Mouse (Mus musculus): ENCODE data around the gene Zfp91. TPM values are rescaled to one million over a fixed set of nuclear protein-coding genes. Genes with fewer than 3 reads are reported as not detected.

Zfp91 gene
- 4.8 TPM in 2 replicates for polyA plus RNA-seq (2012)

DNA sequence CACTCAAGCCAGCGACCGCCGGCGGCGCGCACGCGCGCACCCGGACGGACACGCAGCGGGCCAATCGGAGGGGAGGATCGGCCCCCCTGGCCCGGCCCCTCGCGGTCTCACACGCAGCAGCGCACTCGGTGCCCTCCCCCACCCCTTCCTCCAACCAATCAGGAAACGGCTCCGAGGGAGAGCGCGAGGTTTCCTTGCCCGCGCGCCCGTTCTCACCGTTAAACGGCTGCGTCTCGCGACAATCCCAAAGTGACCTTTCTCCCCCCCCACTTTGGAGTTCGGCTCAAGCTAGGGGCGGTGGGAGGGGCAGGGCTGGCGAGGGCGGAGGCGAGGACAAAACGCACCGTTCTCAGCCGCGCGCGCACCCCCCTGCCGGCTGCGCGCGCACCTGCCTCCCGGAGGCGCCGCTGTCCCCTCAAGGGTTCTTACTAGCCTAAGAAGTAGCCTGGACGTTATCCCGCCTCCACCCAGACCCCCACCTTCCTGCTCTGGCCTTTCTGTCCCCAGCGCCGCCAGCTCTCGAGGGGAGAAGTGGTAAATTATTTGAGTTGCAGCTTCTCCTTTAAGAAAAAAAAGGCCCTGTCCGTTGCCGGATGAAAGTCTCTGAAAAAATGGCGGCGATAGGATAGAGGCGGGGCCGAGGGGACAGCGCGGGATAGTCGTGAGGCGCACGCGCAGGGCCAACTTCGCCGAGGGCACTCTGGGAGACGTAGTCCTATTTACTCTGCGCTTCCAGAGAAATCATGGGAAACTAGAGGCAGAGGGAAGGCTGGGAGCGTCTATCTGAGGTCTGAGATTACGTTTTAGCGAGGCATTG lies at the start of gene Zfp91, which contains the start of gene Lpxn:
Gene Zfp91 (minus strand): TSS at position 616 of the 817 bp plus-strand sequence.
Gene Lpxn (plus strand): TSS at position 683 of the 817 bp plus-strand sequence.
- peaks cover 35% of the 10 kb centered on the region for H3K4me1 ChIP-seq (ENCODE audit: control insufficient read depth)
- TF ChIP-seq GATA1 (IDR thresholded peaks at IDR 0.05; ENCODE audit: low read length) (no peak; the same call in 1 of the 2 replicates), TAL1 (IDR thresholded peaks at IDR 0.05; ENCODE audit: low read length) (no peak)
- H3K36me3 ChIP-seq (ENCODE audit: control insufficient read depth): peaks cover 18% of the 10 kb centered on the region
- peak within 1 kb of the TSS; percentile 96 for H3K4me3 ChIP-seq (replicated peaks)
- no peaks in the 10 kb centered on the region for H3K9me3 ChIP-seq (ENCODE audit: control insufficient read depth, low read length)
- H3K27me3 ChIP-seq (ENCODE audit: control insufficient read depth): no peaks in the 10 kb centered on the region

GRCm38 (mm10) chr19:12838507-12838906 lies 42.6 kb upstream of the Zfp91 start:
- H3K4me1 ChIP-seq (ENCODE audit: control insufficient read depth): no peaks in the 10 kb centered on the region
- no peaks in the 10 kb centered on the region for H3K36me3 ChIP-seq (ENCODE audit: control insufficient read depth)
- H3K27me3 ChIP-seq (ENCODE audit: control insufficient read depth): no peaks in the 10 kb centered on the region
- no peaks in the 10 kb centered on the region for H3K9me3 ChIP-seq (ENCODE audit: control insufficient read depth, low read length)
- H3K4me3 ChIP-seq (replicated peaks): no peak overlapping the region
- no peak for TF ChIP-seq TAL1 (IDR thresholded peaks at IDR 0.05; ENCODE audit: low read length)
- TF ChIP-seq GATA1 (IDR thresholded peaks at IDR 0.05; ENCODE audit: low read length): no peak

- Histone ChIP-seq H3K9me3 (ENCODE audit: control insufficient read depth, low read length) (no peaks in the 10 kb centered on the region), H3K4me1 (ENCODE audit: control insufficient read depth) (no peaks in the 10 kb centered on the region), H3K27me3 (ENCODE audit: control insufficient read depth) (no peaks in the 10 kb centered on the region), H3K36me3 (ENCODE audit: control insufficient read depth) (no peaks in the 10 kb centered on the region), H3K4me3 (replicated peaks) (no peak overlapping the region)
- TF ChIP-seq GATA1 (IDR thresholded peaks at IDR 0.05; ENCODE audit: low read length): no peak
- TF ChIP-seq TAL1 (IDR thresholded peaks at IDR 0.05; ENCODE audit: low read length): no peak
Measured at GRCm38 (mm10) chr19:12833625-12834024, 37.7 kb upstream of the Zfp91 start.

DNA sequence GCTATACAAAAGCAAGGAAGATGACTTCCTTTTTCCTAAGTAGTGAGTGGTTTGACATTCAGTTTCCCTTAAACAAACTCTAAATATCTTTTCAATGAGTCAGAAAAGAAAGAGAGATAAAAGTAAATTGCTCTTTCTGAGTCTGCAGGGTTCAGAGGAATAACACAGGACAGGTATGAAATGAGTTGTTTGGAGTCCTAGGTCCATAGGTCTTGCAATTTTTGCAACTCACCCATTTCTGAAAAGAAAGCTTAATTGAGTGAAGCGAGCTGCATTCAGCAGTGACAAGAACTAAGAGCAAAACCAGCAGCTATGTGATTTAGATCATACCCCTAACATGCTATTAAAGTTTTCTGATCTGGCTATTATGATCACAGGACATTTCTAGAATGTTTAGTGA lies 35.6 kb upstream of the Zfp91 start:
- Histone ChIP-seq H3K4me3 (replicated peaks) (no peak overlapping the region), H3K9me3 (ENCODE audit: control insufficient read depth, low read length) (no peaks in the 10 kb centered on the region), H3K4me1 (ENCODE audit: control insufficient read depth) (no peaks in the 10 kb centered on the region), H3K36me3 (ENCODE audit: control insufficient read depth) (no peaks in the 10 kb centered on the region), H3K27me3 (ENCODE audit: control insufficient read depth) (no peaks in the 10 kb centered on the region)
- TF ChIP-seq GATA1 (IDR thresholded peaks at IDR 0.05; ENCODE audit: low read length) (no peak), TAL1 (IDR thresholded peaks at IDR 0.05; ENCODE audit: low read length) (no peak)

GRCm38 (mm10) chr19:12830823-12831430 lies 35.0 kb upstream of the Zfp91 start:
- Histone ChIP-seq H3K4me3 (replicated peaks) (no peak overlapping the region), H3K9me3 (ENCODE audit: control insufficient read depth, low read length) (no peaks in the 10 kb centered on the region), H3K27me3 (ENCODE audit: control insufficient read depth) (no peaks in the 10 kb centered on the region), H3K36me3 (ENCODE audit: control insufficient read depth) (no peaks in the 10 kb centered on the region), H3K4me1 (ENCODE audit: control insufficient read depth) (no peaks in the 10 kb centered on the region)
- TF ChIP-seq GATA1 (IDR thresholded peaks at IDR 0.05; ENCODE audit: low read length): no peak
- TF ChIP-seq TAL1 (IDR thresholded peaks at IDR 0.05; ENCODE audit: low read length): no peak

DNA sequence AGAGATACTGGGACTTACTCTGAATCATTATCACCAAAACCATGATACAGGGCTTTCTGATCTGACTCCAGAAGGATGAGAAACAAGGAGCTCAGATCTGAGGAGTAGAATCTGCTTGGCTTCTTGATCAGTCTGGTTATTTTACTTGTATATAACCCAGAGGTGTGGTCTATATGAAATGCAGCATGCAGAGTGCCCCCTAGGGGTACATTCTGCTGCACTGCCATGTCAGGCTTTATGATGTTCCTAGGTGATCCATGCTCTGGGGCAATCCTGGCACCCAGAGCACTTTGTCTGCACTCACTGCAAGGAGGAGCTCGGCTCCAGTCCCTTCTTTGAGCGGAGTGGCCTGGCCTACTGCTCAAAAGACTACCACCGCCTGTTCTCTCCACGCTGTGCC lies 28.6 kb upstream of the Zfp91 start:
- Histone ChIP-seq H3K9me3 (ENCODE audit: control insufficient read depth, low read length) (no peaks in the 10 kb centered on the region), H3K4me3 (replicated peaks) (no peak overlapping the region), H3K27me3 (ENCODE audit: control insufficient read depth) (no peaks in the 10 kb centered on the region), H3K4me1 (ENCODE audit: control insufficient read depth) (no peaks in the 10 kb centered on the region), H3K36me3 (ENCODE audit: control insufficient read depth) (no peaks in the 10 kb centered on the region)
- TF ChIP-seq TAL1 (IDR thresholded peaks at IDR 0.05; ENCODE audit: low read length) (no peak), GATA1 (IDR thresholded peaks at IDR 0.05; ENCODE audit: low read length) (no peak)

DNA sequence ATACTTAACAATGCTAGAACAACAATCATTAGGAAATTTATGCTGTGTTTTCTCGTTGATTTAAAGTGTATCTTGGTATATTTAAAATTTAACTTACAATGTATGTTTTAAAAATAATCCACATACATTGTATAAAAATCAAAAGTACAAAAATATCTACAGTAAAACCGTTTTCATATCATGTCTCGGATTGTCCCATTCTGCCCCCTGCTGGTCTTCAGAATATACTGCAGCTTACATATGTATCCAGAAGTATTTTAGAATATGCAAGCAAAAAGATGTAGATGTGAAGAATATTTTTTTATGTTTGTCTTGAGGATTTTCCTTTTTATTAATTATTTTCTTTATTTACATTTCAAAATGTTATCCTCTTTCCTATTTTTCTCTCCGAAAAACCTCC lies 24.5 kb upstream of the Zfp91 start:
- no peaks in the 10 kb centered on the region for H3K9me3 ChIP-seq (ENCODE audit: control insufficient read depth, low read length)
- H3K4me3 ChIP-seq (replicated peaks): no peak overlapping the region
- no peaks in the 10 kb centered on the region for H3K27me3 ChIP-seq (ENCODE audit: control insufficient read depth)
- H3K36me3 ChIP-seq (ENCODE audit: control insufficient read depth): no peaks in the 10 kb centered on the region
- H3K4me1 ChIP-seq (ENCODE audit: control insufficient read depth): no peaks in the 10 kb centered on the region
- TF ChIP-seq TAL1 (IDR thresholded peaks at IDR 0.05; ENCODE audit: low read length): no peak
- no peak for TF ChIP-seq GATA1 (IDR thresholded peaks at IDR 0.05; ENCODE audit: low read length)

GRCm38 (mm10) chr19:12818507-12818906 lies 22.6 kb upstream of the Zfp91 start:
- no peaks in the 10 kb centered on the region for H3K27me3 ChIP-seq (ENCODE audit: control insufficient read depth)
- H3K36me3 ChIP-seq (ENCODE audit: control insufficient read depth): no peaks in the 10 kb centered on the region
- no peak overlapping the region for H3K4me3 ChIP-seq (replicated peaks)
- H3K4me1 ChIP-seq (ENCODE audit: control insufficient read depth): no peaks in the 10 kb centered on the region
- no peak for TF ChIP-seq TAL1 (IDR thresholded peaks at IDR 0.05; ENCODE audit: low read length)
- no peak for TF ChIP-seq GATA1 (IDR thresholded peaks at IDR 0.05; ENCODE audit: low read length)
- no peaks in the 10 kb centered on the region for H3K9me3 ChIP-seq (ENCODE audit: control insufficient read depth, low read length)

- no peak overlapping the region for H3K4me3 ChIP-seq (replicated peaks)
- no peaks in the 10 kb centered on the region for H3K27me3 ChIP-seq (ENCODE audit: control insufficient read depth)
- no peaks in the 10 kb centered on the region for H3K36me3 ChIP-seq (ENCODE audit: control insufficient read depth)
- TF ChIP-seq TAL1 (IDR thresholded peaks at IDR 0.05; ENCODE audit: low read length) (no peak), GATA1 (IDR thresholded peaks at IDR 0.05; ENCODE audit: low read length) (no peak)
- H3K9me3 ChIP-seq (ENCODE audit: control insufficient read depth, low read length): no peaks in the 10 kb centered on the region
- H3K4me1 ChIP-seq (ENCODE audit: control insufficient read depth): peaks cover 4% of the 10 kb centered on the region; the same call in 1 of the 2 replicates
Measured at GRCm38 (mm10) chr19:12813883-12814282, 18.0 kb upstream of the Zfp91 start.

Measured in erythroblast, embryonic 14.5 days (primary cell).